Mouse (Mus musculus) gastrocnemius, postnatal 10 days (tissue): ENCODE data around the gene D11Wsu47e. TPM values are rescaled to one million over a fixed set of nuclear protein-coding genes. Genes with fewer than 3 reads are reported as not detected.
A peak's percentile ranks its signal among the peaks of the same experiment; 100 is the strongest.

ENCODE experiments used
- DNase-seq: peaks from one replicate; pipeline ENCODE4 v3.0.0; 2021; ENCODE audit warnings: mixed read lengths
- total RNA-seq, 2 experiments: library from RNA; stranded (reverse); gene quantifications; 2 replicates each; pipeline ENCODE4 v1.2.3; 2021

The D11Wsu47e gene
- total RNA-seq, 2 experiments from 2014 or later, result 7.3 to 10.9 TPM

DNA sequence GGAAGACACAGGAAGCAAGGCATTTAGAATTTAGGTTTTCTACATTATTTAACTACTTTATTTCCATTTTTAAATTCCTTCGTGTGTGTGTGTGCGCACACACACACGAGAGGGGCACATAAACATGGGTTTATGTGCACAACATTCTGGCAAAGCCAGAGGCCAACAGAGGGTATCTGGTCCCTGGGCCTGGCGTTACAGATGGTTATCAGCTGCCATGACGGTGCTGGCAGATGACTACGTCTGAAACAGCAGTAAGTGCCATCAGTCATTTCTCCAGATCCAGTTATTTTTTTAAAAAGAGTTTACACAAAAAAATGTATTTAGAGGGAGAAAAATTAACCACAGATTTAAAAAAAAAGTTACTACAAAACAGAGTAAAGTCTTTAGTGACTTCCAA, 18.0 kb upstream of the D11Wsu47e start:
- no peak for DNase-seq

DNA sequence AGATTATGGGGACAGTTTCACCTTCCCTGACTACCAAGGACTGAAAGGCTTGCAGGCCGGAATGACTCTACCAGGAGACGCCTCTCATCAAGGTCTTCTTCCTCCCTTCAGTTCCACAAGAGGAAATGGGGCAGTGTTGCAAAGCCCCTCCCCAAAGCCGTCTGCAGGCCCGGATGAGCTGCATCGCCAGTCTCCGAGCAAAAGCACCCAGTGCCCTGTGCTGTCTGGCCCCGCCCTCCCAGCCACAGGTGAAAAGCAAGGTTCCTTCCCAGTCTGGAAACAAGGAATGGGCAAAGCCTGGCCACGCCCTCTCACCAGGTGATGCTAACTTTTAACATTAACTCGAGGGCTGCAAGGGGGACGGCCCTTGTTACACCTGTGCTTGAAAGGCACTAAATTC, 17.6 kb upstream of the D11Wsu47e start:
- no peak for DNase-seq

DNA sequence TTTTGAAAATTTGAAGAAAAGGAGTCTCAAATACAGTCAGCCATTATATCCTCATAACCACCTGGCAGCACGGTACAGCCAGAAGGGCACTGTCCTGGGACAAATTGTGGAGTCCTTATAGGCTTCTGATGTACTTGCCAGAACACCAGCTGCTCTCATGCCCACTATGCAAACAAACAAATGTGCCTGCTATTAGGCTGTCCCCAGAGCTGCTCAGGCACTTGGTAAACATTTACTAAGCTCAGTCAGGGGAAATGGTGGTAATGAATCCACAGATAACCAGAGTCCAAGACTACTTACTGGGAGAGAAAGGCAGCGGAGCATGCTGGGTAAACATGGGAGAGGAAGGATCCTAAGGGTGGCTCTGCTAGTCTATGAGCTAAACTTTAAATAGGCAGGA, 17.1 kb upstream of the D11Wsu47e start:
- DNase-seq, result no peak

DNA sequence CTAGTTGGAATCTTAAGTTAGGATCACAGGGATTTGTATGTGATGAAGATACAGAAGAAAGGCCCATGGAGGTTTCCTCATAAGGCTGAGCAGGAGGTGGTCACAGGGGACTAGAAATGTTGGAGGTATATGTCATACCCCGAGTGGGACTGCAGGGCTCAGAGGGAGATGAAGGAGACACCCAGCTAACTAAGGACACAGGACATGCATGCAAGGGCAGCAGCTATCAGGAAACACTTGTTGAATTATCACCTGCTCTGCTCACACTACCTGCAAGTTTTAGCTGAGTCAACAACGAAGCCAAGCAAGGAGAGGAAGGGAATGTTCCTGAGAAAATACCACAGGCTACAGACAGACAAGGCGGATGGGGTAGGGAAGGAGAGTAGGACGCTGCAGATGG, 16.5 kb upstream of the D11Wsu47e start:
- DNase-seq, result no peak

DNA sequence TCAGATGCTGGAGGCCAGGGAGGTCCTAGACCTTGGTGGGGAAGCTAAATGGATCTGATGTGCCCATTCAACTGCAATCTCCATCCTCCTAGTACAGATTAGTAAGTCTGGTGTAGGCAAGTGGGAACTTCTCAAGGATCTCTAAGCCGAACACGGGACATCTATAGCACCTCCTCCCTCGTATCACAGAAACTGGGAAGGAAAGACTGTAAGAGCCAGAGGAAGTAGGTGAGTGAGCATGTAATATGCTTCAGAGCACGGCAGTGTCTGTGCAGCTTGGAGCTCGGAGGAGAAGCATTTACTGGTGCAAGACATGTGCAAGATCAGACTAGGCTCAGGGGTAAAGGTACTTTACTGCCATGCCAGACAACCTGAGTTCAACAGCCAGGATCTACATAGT, 15.4 kb upstream of the D11Wsu47e start:
- no peak for DNase-seq

DNA sequence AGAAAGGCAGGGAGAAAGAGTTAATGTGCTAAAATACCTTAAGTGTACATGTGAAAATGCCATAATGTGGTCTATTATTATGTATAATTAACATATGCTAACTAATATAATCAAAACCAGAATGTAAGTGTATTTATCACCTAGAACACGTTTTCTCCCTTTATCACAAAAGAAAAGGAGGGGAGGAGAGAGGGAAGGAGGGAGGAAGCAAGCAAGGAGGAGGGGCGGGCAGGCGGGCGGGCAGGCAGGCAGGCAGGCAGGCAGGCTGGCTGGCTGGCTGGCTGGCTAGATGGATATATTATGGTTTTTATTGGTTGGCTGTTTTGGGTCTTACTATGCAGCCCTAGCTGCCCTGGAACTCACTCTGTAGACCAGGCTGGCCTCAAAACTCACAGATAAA, 14.5 kb upstream of the D11Wsu47e start:
- no peak for DNase-seq

DNA sequence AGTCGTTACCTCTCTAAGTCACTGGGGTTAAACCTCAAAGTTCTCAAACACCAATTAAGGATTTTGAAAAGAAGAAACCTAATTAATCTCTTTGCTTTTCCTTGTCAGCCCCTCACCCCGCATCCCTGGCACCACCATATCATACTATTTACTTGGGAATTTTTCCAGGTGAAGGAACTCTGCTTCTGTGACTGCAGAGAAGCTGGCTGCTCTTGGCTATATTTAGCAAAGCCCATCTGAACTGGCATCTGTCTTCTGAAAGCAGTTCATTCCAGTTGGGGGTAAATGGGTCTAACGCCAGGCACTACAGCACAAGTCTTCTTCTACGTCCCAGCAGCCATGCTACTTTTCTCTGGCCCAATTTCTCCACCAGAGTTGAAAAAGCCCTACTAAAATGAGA, 10.6 kb upstream of the D11Wsu47e start:
- no peak for DNase-seq

DNA sequence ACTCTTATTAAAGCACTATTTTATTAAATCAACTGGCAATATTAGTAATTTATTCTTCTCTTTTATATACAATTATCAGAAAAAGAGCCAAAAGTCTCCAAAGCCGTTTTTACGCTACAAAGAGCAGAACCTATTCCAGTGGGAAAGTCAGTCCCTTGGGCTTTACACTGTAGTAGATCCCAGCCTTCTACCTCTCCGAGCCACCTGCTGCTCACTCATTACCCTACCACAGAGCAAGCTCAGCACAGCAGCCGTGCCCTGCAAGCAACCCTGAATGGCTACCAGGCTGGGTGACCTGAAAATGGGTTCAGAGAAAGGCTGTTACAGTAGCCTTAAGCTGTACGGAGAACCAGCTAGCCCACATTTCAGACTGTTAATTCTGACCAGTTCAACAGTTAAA, 9.6 kb upstream of the D11Wsu47e start:
- no peak for DNase-seq

DNA sequence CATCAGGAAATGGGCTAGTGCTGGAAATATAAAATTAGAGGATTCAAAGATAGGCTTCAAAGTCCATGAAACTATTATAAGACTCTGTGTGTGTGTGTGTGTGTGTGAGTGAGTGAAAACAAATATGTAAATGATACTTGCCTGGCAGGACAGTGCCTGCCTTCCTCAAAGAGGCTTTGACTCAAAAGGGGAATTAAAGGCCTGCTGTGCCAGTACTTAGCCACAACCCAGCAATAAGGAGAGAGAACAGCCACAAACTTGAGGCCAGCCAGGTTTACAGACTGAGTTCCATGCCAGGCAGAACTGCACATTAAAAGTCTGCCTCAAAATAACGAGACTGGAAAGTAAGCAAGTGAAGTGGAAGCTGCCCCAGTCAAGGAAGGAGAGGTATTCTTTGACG, 7.4 kb upstream of the D11Wsu47e start:
- no peak for DNase-seq

DNA sequence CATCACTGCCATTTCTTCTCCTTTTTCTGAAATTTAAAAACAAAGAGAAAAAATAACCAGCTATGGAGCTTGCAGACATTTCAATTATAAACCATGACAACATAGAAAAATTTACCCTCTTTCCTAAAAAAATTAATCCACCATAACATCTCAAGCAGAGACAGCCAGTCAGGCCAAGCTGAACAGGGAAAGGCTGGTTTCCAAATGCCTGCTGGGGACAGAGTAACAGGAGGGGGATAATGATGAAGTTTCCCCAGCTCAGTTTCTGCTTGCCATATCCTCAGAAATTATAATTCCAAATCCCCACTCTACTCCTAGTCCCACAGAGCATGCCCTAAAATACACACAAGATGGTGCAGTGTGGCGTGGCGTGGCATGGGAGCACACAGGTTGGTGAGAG, 6.8 kb upstream of the D11Wsu47e start:
- DNase-seq, result no peak

DNA sequence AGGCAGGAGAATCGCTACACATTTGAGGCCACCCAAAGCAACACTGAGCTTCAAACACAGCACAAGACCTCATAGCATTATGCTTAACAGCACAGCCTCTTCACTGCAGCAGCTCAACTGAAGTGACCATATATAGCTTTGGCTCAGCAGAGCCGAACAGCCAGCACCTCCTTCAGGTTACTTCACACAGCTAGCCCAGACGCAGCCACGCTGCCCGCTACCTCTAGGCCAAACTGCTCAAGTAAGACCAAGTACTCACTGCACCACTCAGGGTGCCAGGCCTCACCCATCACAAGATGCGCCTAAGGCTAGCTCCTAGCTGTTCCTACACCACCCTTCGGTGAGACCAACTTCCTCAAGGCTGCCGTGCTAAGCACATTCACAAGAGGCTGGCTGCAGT, 5.8 kb upstream of the D11Wsu47e start:
- DNase-seq, result no peak

DNA sequence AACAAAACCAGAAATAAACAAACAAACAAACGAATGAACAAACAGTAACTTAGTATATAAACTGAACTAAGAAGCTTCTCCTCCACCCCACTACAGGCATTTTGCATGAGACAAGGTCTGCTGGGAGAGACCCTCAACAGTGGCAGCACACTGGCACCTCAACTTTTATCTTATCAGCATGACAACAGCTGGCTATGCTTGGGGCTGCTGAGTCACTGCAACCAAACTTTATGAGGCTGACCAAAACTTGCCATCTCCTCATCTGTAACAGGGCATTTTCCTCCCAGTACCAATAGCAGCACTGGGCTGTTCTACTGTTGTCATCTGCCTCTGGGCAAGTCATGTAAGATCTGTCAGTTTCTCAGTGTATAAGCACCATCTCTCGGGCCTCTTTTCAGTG, 3.3 kb upstream of the D11Wsu47e start:
- no peak for DNase-seq

DNA sequence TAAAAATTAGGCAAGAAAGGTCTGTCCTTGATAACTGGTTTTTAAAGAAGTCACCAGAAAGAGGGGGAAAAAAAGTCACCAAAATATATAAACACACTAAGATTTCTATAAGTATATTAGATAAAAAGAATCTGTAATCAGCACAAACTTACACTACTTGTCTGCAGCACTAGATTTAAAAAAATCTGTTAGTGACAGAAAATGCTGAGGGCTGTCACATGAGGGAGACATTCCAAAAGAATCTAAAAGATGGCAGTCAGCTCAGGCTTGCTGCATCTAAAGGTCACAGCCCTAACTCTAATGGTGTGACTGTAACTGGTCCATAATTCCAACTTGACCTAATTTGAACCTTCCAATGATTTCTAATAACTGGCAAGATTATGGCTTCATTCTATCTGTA, 2.2 kb upstream of the D11Wsu47e start:
- no peak for DNase-seq

DNA sequence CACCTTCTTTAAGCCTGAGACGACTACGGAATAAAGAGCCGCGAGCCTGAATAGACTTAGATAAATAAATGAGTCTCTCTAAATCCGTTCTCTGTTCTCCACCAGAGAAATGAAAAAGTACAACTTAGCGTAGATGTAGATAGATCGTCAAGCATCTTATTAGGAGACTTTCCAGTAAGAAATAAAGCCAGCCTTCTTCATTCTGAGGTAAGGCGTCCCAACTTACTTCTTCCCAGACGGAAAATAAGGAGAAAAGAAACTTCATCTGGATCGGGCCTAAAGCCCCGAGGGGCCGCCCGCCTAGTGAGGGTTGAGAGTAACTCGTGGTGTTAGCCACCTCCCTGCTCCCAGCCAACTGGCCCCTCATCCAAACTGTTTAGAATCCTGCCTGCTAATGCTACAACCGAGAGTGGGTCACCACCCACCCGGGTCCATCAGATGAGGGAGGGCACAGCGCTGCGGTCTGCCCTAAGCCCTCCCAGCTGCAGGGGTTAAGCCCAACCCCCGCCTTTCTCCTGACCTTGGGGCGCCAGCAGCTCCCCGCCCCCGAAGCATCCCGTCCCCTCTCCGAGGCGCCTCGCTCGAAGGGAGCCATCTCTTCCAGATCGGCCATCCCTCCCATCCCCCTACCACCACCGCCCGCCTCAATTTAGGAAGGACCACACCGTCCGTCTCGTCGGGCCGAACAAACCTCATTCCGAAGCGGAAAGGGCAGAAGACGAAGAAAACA, 1.1 kb upstream of the D11Wsu47e start:
- peak; percentile 57 for DNase-seq

DNA sequence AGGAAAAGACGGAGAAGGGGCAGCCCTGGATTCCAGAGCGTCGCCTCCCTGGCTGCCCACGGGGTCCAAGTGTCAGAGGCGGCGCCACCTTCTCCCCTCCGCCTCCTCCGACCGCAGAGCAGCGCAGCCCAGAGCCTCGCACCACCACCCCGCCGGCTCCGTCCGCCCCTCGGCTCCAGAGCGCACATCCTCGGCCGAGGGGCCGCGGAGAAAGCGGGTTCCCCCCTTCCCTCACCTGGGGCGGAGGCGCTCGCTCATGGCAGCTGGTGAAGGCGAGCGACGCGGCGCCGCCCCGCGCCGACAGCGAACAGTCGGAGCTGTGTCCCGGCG, 620 bp upstream of the D11Wsu47e start:
- DNase-seq, result no peak

DNA sequence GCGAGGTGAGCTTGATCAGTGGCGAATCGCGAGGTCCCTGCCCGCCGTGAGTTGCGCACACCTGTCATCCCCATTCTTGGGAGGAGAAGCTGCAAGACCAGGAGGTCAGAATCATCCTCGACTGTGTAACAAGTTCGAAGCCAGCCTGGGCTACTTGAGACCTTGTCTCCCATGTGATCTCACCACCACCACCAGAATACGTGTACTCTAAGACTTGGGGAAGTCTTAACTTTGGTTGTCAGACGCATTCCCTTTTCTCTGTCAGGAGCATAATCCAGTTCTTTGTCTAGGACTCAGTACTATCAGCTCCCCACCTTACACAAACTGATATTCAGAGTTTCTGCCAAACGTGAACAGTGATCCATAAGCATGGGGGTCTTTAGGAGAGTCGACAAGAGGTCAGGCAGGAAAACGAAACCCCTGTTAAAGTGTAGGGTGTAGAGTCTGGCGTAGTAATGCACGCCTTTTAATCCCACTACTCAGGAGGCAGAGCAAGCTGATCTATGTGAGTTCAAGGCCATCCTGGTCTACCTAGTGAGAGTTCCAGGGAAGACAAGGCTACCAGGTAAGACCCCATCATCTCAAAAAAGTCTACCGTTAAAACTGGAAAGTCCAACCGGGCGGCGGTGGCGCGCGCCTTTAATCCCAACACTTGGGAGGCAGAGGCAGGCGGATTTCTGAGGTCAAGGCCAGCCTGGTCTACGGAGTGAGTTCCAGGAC, 655 bp downstream of the D11Wsu47e start:
- no peak for DNase-seq

DNA sequence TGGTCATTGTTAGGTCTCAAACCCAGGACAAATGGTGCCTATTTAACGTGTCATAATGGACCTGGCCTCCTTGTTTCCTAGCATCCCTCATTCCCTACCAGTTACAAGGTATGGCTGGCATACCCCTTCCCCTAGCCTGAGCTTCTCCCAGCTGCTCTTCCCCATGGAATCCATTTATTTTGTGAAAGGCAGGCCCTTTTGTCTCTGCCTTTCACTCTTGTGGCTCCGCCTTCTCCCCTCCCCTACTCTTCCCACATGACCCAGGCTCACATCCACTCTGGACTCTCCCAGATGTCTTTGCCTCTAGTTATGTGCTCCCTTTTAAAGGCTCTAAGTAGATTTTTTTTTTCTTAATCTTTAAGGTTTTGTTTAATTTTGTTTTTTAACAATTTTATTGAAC, 2.8 kb downstream of the D11Wsu47e start:
- DNase-seq, result no peak

DNA sequence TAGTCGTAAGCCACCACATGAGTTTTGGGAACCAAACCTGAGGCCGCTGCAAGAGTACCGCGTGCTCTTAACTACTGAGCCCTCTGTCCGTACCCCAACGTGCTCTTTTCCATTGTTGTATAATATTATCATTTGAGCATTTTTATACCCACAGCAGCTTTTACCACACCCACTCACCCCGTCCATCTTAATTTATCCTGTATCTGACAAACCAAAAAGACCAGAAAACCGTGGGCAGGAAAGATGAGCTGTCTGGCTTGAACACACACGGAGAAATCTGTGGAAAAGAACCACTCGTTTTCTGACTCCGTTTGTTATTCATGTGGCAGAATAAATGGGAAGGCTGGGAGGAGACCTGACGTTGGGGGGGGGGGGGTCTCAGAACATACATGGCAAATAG, 6.3 kb downstream of the D11Wsu47e start:
- no peak for DNase-seq

DNA sequence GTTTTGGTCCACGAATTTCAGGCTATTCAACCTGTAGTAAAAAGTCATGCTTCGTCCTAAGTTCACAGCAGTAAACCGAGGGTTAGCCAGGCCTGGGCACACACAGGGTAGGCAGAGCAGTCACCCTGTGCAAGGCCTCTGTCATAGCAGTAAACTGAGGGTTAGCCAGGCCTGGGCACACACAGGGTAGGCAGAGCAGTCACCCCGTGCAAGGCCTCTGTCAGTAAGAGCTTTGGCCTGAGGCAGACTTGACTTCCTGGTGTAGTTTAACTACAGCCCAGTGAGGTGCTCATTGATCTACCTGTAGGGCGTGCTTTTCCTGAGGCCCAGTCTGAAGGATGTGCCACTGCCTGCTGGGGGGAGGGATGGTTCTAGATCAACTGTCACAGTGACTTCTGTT, 7.1 kb downstream of the D11Wsu47e start:
- DNase-seq, result no peak

DNA sequence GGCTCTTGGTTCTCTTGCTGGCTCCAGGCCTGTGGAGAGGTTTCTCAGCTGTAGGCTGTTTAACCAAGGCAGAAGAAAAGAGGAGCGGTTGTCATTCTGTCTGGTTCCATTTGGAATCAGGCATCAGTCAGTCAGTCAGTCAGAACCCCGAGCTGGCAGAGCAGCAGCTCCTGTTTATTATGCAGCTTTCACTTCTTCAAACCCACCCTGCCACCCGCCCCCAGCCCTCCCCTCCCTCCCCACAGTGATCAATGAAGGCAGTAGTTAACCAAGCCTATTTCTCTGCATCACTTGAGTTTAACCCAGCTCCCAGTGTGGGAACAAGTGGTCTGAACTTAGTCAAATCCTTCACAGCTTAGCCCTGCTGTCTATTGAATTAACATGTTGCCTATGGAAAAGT, 7.6 kb downstream of the D11Wsu47e start:
- no peak for DNase-seq

DNA sequence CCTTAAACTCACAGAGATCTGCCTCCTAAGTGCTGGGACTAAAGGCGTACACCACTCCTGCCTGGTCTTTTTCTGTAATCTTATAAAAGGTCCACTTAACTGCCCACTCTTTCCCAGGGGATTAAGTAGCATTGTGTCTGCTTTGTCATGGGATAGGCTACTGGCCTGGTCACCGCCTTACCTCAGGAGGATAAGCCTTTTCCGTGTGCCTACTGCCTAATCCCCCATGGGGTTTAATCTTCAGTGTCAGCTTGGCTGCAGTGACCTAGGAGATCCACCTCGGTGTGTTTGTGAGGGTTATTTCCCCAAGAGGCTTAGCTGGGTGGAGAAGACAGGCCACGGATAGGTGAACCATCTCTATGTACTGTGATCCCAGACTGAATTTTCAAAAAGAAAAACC, 13.4 kb downstream of the D11Wsu47e start:
- DNase-seq, result no peak

DNA sequence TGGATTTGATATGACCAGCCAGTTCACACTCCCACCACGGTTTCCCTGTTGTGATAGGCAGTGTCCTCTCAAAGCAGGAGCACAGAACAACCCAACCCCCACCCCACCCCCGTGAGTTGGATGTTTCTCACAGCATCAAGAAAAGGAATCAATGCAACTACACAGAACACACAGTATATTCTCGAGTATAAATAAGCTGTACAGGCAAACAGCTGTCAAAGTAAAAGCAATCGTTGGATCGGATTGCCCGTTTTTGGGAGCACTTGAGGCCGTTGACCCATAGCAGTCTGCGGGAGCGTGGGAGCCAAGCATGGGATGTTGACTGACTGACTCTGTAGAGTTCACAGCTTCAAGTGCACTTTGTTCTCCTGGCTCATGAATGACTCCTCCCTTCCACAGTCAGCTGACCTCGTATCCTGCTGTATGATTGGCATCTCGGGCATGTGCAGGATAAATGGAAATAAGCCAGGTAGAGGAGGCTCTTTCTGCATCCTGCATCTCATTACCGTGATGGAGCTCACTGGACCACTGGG, 13.9 kb downstream of the D11Wsu47e start:
- DNase-seq, result no peak

DNA sequence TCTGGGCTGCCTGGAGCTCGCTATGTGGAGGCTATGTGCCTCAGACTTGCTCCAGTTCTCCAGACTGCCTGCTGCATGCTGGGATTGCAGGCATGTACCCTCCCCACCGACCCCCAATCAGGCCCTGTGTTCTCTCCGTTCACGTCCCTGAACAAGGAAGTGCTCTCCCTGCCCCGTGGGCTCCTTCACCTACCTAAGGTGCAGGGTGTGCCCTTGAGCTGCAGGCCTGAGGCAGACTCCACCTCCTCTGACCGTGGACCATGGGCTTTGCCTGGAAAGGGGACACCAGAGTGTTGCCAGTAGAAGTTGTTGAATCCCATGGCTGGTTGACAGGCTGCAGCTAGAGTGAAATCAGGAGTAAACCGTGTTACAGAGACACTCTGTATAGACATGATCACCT, 15.4 kb downstream of the D11Wsu47e start:
- DNase-seq, result no peak

DNA sequence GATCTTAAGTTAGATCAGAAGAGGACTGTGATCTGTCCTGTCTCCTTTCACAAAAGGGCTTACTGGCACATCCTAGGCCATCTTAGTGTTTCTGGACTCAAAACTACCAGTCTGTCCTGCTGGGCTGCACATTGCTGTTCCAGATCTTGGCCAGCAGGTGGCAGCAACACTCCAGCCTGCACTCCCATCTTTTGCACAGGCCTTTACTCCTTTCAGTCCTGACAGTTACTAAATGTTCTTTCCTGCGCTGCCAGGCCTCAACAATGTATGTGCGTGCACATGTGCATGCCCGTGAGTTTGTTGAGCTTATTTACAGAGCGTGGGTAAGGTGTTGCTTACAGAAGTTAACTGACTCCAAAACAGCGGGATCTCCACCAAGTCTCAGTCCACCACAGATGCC, 19.5 kb downstream of the D11Wsu47e start:
- DNase-seq, result peak; percentile 75
